Mouse (Mus musculus) lung, embryonic 14.5 days (tissue): ENCODE measurements around the gene Cnksr1. TPM values are rescaled to one million over a fixed set of nuclear protein-coding genes. Genes with fewer than 3 reads are reported as not detected.
A peak's percentile ranks its signal among the peaks of the same experiment; 100 is the strongest.

Experiments used
- ATAC-seq: fragments of 200-750 bp; cut with Nextera tagmentation; 2 replicates; pipeline ENCODE4 v1.8.0; 2017; ENCODE audit warnings: mild to moderate bottlenecking, moderate TSS enrichment, moderate library complexity; ENCODE audit not compliant: insufficient read depth
- DNase-seq: peaks from one replicate; pipeline ENCODE4 v3.0.0-alpha.2; 2015
- H3K27ac ChIP-seq: fragments of 300-500 bp; sonication (generic); 2 replicates; pipeline ENCODE4 v1.5.1; 2014; ENCODE audit warnings: low read depth, mild to moderate bottlenecking, moderate library complexity
- H3K27me3 ChIP-seq: fragments of 300-500 bp; sonication (generic); 2 replicates; pipeline ENCODE4 v1.6.1; 2014; ENCODE audit warnings: low read length, control low read depth; ENCODE audit not compliant: insufficient read depth
- H3K36me3 ChIP-seq: fragments of 300-500 bp; sonication (generic); 2 replicates; pipeline ENCODE4 v1.6.1; 2014; ENCODE audit warnings: control low read depth; ENCODE audit not compliant: insufficient read depth
- H3K4me1 ChIP-seq: fragments of 300-500 bp; sonication (generic); 2 replicates; pipeline ENCODE4 v1.6.1; 2014; ENCODE audit warnings: antibody characterized with exemption, control low read depth; ENCODE audit not compliant: insufficient read depth
- H3K4me2 ChIP-seq: fragments of 300-500 bp; sonication (generic); 2 replicates; pipeline ENCODE4 v1.6.1; 2014; ENCODE audit warnings: mild to moderate bottlenecking
- H3K4me3 ChIP-seq: fragments of 300-500 bp; sonication (generic); 2 replicates; pipeline ENCODE4 v1.5.1; 2014; ENCODE audit warnings: low read depth, low read length
- H3K9ac ChIP-seq: fragments of 300-500 bp; sonication (generic); 2 replicates; pipeline ENCODE4 v1.6.1; 2014
- H3K9me3 ChIP-seq: fragments of 300-500 bp; sonication (generic); 2 replicates; pipeline ENCODE4 v1.6.1; 2016; ENCODE audit warnings: low read depth, low read length, control low read depth
- CTCF ChIP-seq: IDR thresholded peaks from 2 replicates; pipeline ENCODE4 v1.5.1; 2016; ENCODE audit warnings: antibody characterized with exemption, low read depth
- WGBS: fragments of 180-500 bp; shearing (Covaris S2); extraction: QIAGEN DNeasy Blood & Tissue Kit; methylation state at CpG from one replicate; pipeline ENCODE4 v1.1.7; 2014; 5-methylcytosine and 5-hydroxymethylcytosine counted together
- polyA plus RNA-seq: library from polyadenylated mRNA; unstranded; fragments of >200 nt; fragmentation: Nextera tagmentation; extraction: Ambion mirVana; gene quantifications from 2 replicates; pipeline ENCODE4 v1.2.1, GENCODE M21; 2014

The Cnksr1 gene
- polyA plus RNA-seq, 1 experiment from 2014 or later: 6.2 TPM

GRCm38 (mm10) chr4:134252131-134252910 is 14.1 kb upstream of the Cnksr1 start:
- 11% methylated on average over 22 of the region's 22 CpGs for WGBS
- Histone ChIP-seq H3K4me2 (peak overlapping the region; percentile 94), H3K27ac (no peak overlapping the region), H3K27me3 (peaks cover 59% of the 10 kb centered on the region), H3K4me1 (peaks cover 11% of the 10 kb centered on the region), H3K9ac (peak overlapping the region; percentile 63; the same call in 1 of the 2 replicates), H3K4me3 (peak overlapping the region; percentile 48), H3K36me3 (no peaks in the 10 kb centered on the region), H3K9me3 (no peaks in the 10 kb centered on the region)
- TF ChIP-seq CTCF: no peak
- DNase-seq (peak; percentile 36), ATAC-seq (no peak)

GRCm38 (mm10) chr4:134251241-134252130 is 13.3 kb upstream of the Cnksr1 start:
- H3K27me3 ChIP-seq: peaks cover 63% of the 10 kb centered on the region
- TF ChIP-seq CTCF: no peak
- no peak overlapping the region for H3K27ac ChIP-seq
- no peaks in the 10 kb centered on the region for H3K36me3 ChIP-seq
- H3K4me3 ChIP-seq: peak overlapping the region; percentile 48
- H3K4me1 ChIP-seq: peaks cover 7% of the 10 kb centered on the region
- peak overlapping the region; percentile 94 for H3K4me2 ChIP-seq
- H3K9me3 ChIP-seq: no peaks in the 10 kb centered on the region
- peak; percentile 25; the same call in 1 of the 2 replicates for ATAC-seq
- peak; percentile 67 for DNase-seq
- peak overlapping the region; percentile 63 for H3K9ac ChIP-seq
- WGBS: 1% methylated on average over 91 of the region's 91 CpGs

- ATAC-seq (no peak), DNase-seq (no peak)
- Histone ChIP-seq H3K36me3 (no peaks in the 10 kb centered on the region), H3K4me2 (peak overlapping the region; percentile 94), H3K4me3 (peak overlapping the region; percentile 48), H3K4me1 (peaks cover 7% of the 10 kb centered on the region), H3K27me3 (peaks cover 63% of the 10 kb centered on the region), H3K9ac (peak overlapping the region; percentile 63), H3K27ac (no peak overlapping the region), H3K9me3 (no peaks in the 10 kb centered on the region)
- WGBS: 20% methylated on average over 10 of the region's 10 CpGs
- TF ChIP-seq CTCF: no peak
These were observed 12.7 kb upstream of the Cnksr1 start for GRCm38 (mm10) chr4:134250930-134251240.

- no peak for ATAC-seq
- H3K9ac ChIP-seq: peak overlapping the region; percentile 63; the same call in 1 of the 2 replicates
- H3K4me3 ChIP-seq: peak overlapping the region; percentile 48
- peak overlapping the region; percentile 94 for H3K4me2 ChIP-seq
- WGBS: 15% methylated on average over 27 of the region's 27 CpGs
- H3K4me1 ChIP-seq: peaks cover 7% of the 10 kb centered on the region
- H3K27ac ChIP-seq: no peak overlapping the region
- no peaks in the 10 kb centered on the region for H3K36me3 ChIP-seq
- peak; percentile 52 for DNase-seq
- peaks cover 63% of the 10 kb centered on the region for H3K27me3 ChIP-seq
- no peak for TF ChIP-seq CTCF
- H3K9me3 ChIP-seq: no peaks in the 10 kb centered on the region
These were observed 12.1 kb upstream of the Cnksr1 start for GRCm38 (mm10) chr4:134250116-134250929.

GRCm38 (mm10) chr4:134249651-134250050 is 11.5 kb upstream of the Cnksr1 start:
- Histone ChIP-seq H3K9ac (peak overlapping the region; percentile 17), H3K4me3 (peak overlapping the region; percentile 48), H3K4me1 (peaks cover 10% of the 10 kb centered on the region), H3K9me3 (no peaks in the 10 kb centered on the region), H3K4me2 (peak overlapping the region; percentile 94), H3K27ac (no peak overlapping the region), H3K27me3 (peaks cover 63% of the 10 kb centered on the region), H3K36me3 (no peaks in the 10 kb centered on the region)
- peak; percentile 83 for TF ChIP-seq CTCF
- DNase-seq (peak; percentile 89), ATAC-seq (peak; percentile 40)
- WGBS: under 1% methylated on average over 30 of the region's 30 CpGs

- H3K4me3 ChIP-seq: peak within 1 kb of the TSS; percentile 84
- 70% methylated on average over 7 of the region's 7 CpGs for WGBS
- no peak for TF ChIP-seq CTCF
These were observed 8.6 kb upstream of the Cnksr1 start, which contains the start of gene Gm30191 for GRCm38 (mm10) chr4:134246719-134247258. Gene Gm30191 (plus strand): TSS chr4:134246935.

More at GRCm38 (mm10) chr4:134246719-134247258, 8.6 kb upstream of the Cnksr1 start, which contains the start of gene Gm30191:
- ATAC-seq (no peak), DNase-seq (no peak)
- no peak within 1 kb of the TSS for H3K27ac ChIP-seq
- H3K9me3 ChIP-seq: no peaks in the 10 kb centered on the region
- H3K4me2 ChIP-seq: peak within 1 kb of the TSS; percentile 93
- H3K4me1 ChIP-seq: peaks cover 14% of the 10 kb centered on the region
- H3K9ac ChIP-seq: 0 out of 2 replicates have a peak within 1 kb of the TSS, but pooled peaks have one; percentile 1
- H3K27me3 ChIP-seq: peaks cover 42% of the 10 kb centered on the region
- no peaks in the 10 kb centered on the region for H3K36me3 ChIP-seq
